Mouse (Mus musculus) G1E (cell line): Measurements from ENCODE around the gene Hcn1. TPM values are rescaled to one million over a fixed set of nuclear protein-coding genes. Genes with fewer than 3 reads are reported as not detected.

Source experiments
- ATAC-seq: 2 replicates; pipeline ENCODE4 v1.8.0; 2016; ENCODE audit warnings: mild to moderate bottlenecking; ENCODE audit not compliant: insufficient number of reproducible peaks, poor library complexity, low FRiP score, severe bottlenecking; ENCODE audit errors: extremely low read depth
- DNase-seq: peaks from one replicate; pipeline ENCODE4 v3.0.0; 2012; ENCODE audit warnings: low spot score
- H3K27me3 ChIP-seq: 2 replicates; pipeline ENCODE4 v1.6.1; 2012; ENCODE audit warnings: mild to moderate bottlenecking, low read length, inconsistent platforms; ENCODE audit not compliant: insufficient read depth
- H3K36me3 ChIP-seq: replicated peaks from 2 replicates; pipeline ENCODE3; 2012; ENCODE audit warnings: mild to moderate bottlenecking, inconsistent platforms
- H3K4me1 ChIP-seq: 2 replicates; pipeline ENCODE4 v1.6.1; 2012; ENCODE audit warnings: low read depth, low read length, inconsistent platforms, mixed read lengths; ENCODE audit not compliant: insufficient read depth
- H3K4me3 ChIP-seq: 2 replicates; pipeline ENCODE4 v1.5.1; 2012; ENCODE audit warnings: low read depth, mild to moderate bottlenecking, inconsistent platforms, low read length, moderate library complexity, mixed read lengths
- H3K9me3 ChIP-seq: replicated peaks from 2 replicates; pipeline ENCODE4 v1.6.1; 2012; ENCODE audit warnings: inconsistent platforms
- CTCF ChIP-seq: IDR thresholded peaks from 2 replicates; pipeline ENCODE4 v1.5.1; 2012; ENCODE audit warnings: low read depth, low read length, inconsistent platforms, mixed read lengths
- GATA1 ChIP-seq: IDR thresholded peaks from 2 replicates; pipeline ENCODE4 v1.6.1; 2012; ENCODE audit warnings: borderline replicate concordance, low read length, inconsistent platforms, mixed read lengths
- GATA2 ChIP-seq: IDR thresholded peaks from 2 replicates; pipeline ENCODE4 v1.6.1; 2012; ENCODE audit warnings: low read depth, low read length, inconsistent platforms, borderline replicate concordance
- POLR2AphosphoS5 ChIP-seq: IDR thresholded peaks from 2 replicates; pipeline ENCODE4 v1.6.1; 2012; ENCODE audit warnings: low read depth, low read length, inconsistent platforms; ENCODE audit not compliant: insufficient replicate concordance
- TAL1 ChIP-seq: conservative IDR thresholded peaks from 2 replicates; pipeline ENCODE4 v1.6.1; 2012; ENCODE audit warnings: low read depth, low read length, inconsistent platforms, mixed read lengths
- polyA plus RNA-seq: library from polyadenylated mRNA; stranded (reverse); fragments of >175 nt; gene quantifications from 2 replicates; pipeline ENCODE4 v1.2.3, GENCODE M21; 2012
- total RNA-seq, 2 experiments: library from RNA; stranded (forward) in 1 of 2; stranded (reverse) in 1 of 2; fragments of 200-1000 nt in 1 of 2; fragments of >200 nt in 1 of 2; fragmentation: Nextera tagmentation in 1 of 2; gene quantifications; 2 replicates each; pipeline ENCODE4 v1.2.3; 2014 to 2017

Gene Hcn1
- total and polyA plus RNA-seq, 3 experiments = 0.11 TPM; not detected in 2

- no peaks in the 10 kb centered on the region for H3K4me1 ChIP-seq
- DNase-seq = no peak
- H3K9me3 ChIP-seq = no peaks in the 10 kb centered on the region
- no peaks in the 10 kb centered on the region for H3K36me3 ChIP-seq
- no peaks in the 10 kb centered on the region for H3K27me3 ChIP-seq
- no peak for ATAC-seq
- TF ChIP-seq POLR2AphosphoS5 (no peak), GATA1 (no peak), TAL1 (no peak), GATA2 (no peak), CTCF (no peak)
- no peak overlapping the region for H3K4me3 ChIP-seq
Observed at GRCm38 (mm10) chr13:117687670-117688069, 85.5 kb downstream of the Hcn1 start.

- DNase-seq = no peak
- no peak for ATAC-seq
- H3K9me3 ChIP-seq = 0 out of 2 replicates have a peak, but pooled peaks cover 3% of the 10 kb centered on the region
- no peak overlapping the region for H3K4me3 ChIP-seq
- no peaks in the 10 kb centered on the region for H3K4me1 ChIP-seq
- H3K36me3 ChIP-seq = no peaks in the 10 kb centered on the region
- H3K27me3 ChIP-seq = no peaks in the 10 kb centered on the region
- TF ChIP-seq GATA1 (no peak), GATA2 (no peak), CTCF (no peak), TAL1 (no peak), POLR2AphosphoS5 (no peak)
Observed at GRCm38 (mm10) chr13:117694729-117695332, 92.7 kb downstream of the Hcn1 start.

GRCm38 (mm10) chr13:117705573-117705972 lies 103.5 kb downstream of the Hcn1 start:
- H3K27me3 ChIP-seq = no peaks in the 10 kb centered on the region
- no peaks in the 10 kb centered on the region for H3K9me3 ChIP-seq
- no peak for TF ChIP-seq POLR2AphosphoS5
- TF ChIP-seq GATA1 = no peak
- no peak for TF ChIP-seq GATA2
- no peak for ATAC-seq
- H3K4me3 ChIP-seq = no peak overlapping the region
- H3K36me3 ChIP-seq = no peaks in the 10 kb centered on the region
- no peak for DNase-seq
- H3K4me1 ChIP-seq = no peaks in the 10 kb centered on the region

- no peak overlapping the region for H3K4me3 ChIP-seq
- DNase-seq (no peak), ATAC-seq (no peak)
- H3K9me3 ChIP-seq = no peaks in the 10 kb centered on the region
- TF ChIP-seq POLR2AphosphoS5 = no peak
- no peak for TF ChIP-seq GATA2
- no peak for TF ChIP-seq CTCF
- no peak for TF ChIP-seq TAL1
- no peak for TF ChIP-seq GATA1
- H3K4me1 ChIP-seq = no peaks in the 10 kb centered on the region
- H3K27me3 ChIP-seq = no peaks in the 10 kb centered on the region
- H3K36me3 ChIP-seq = no peaks in the 10 kb centered on the region
Observed at GRCm38 (mm10) chr13:117705997-117706396, 103.9 kb downstream of the Hcn1 start.

- no peak overlapping the region for H3K4me3 ChIP-seq
- no peak for ATAC-seq
- H3K36me3 ChIP-seq = no peaks in the 10 kb centered on the region
- no peak for DNase-seq
- H3K27me3 ChIP-seq = no peaks in the 10 kb centered on the region
- H3K4me1 ChIP-seq = no peaks in the 10 kb centered on the region
- no peaks in the 10 kb centered on the region for H3K9me3 ChIP-seq
- TF ChIP-seq CTCF (no peak), GATA1 (no peak), POLR2AphosphoS5 (no peak), GATA2 (no peak), TAL1 (no peak)
Observed at GRCm38 (mm10) chr13:117706496-117706895, 104.4 kb downstream of the Hcn1 start.

- TF ChIP-seq GATA1 (no peak), POLR2AphosphoS5 (no peak), GATA2 (no peak), TAL1 (no peak), CTCF (no peak)
Observed at GRCm38 (mm10) chr13:117706986-117707738, 105.0 kb downstream of the Hcn1 start.

More at GRCm38 (mm10) chr13:117706986-117707738, 105.0 kb downstream of the Hcn1 start:
- Histone ChIP-seq H3K27me3 (no peaks in the 10 kb centered on the region), H3K4me3 (no peak overlapping the region), H3K4me1 (no peaks in the 10 kb centered on the region), H3K36me3 (no peaks in the 10 kb centered on the region), H3K9me3 (no peaks in the 10 kb centered on the region)
- ATAC-seq (no peak), DNase-seq (no peak)
